Mouse (Mus musculus) heart, embryonic 16.5 days (tissue): ENCODE data around the gene Fgr. TPM values are rescaled to one million over a fixed set of nuclear protein-coding genes. Genes with fewer than 3 reads are reported as not detected.
A peak's percentile ranks its signal among the peaks of the same experiment; 100 is the strongest.

Source experiments
- ATAC-seq: fragments of 200-750 bp; cut with Nextera tagmentation; replicated peaks from 2 replicates; pipeline ENCODE4 v1.8.0; 2017; ENCODE audit warnings: moderate number of reproducible peaks; ENCODE audit not compliant: insufficient read depth, low FRiP score; ENCODE audit errors: extremely low read depth
- H3K27ac ChIP-seq: fragments of 300-500 bp; sonication (generic); 2 replicates; pipeline ENCODE4 v1.5.1; 2014; ENCODE audit warnings: mild to moderate bottlenecking, low read length, control low read depth, moderate library complexity
- H3K27me3 ChIP-seq: fragments of 300-500 bp; sonication (generic); 2 replicates; pipeline ENCODE4 v1.6.1; 2014; ENCODE audit warnings: low read length, mixed read lengths; ENCODE audit not compliant: control insufficient read depth, insufficient read depth
- H3K36me3 ChIP-seq: fragments of 300-500 bp; sonication (generic); 2 replicates; pipeline ENCODE4 v1.6.1; 2014; ENCODE audit not compliant: control insufficient read depth, insufficient read depth
- H3K4me1 ChIP-seq: fragments of 300-500 bp; sonication (generic); 2 replicates; pipeline ENCODE4 v1.6.1; 2014; ENCODE audit warnings: low read length, mixed read lengths; ENCODE audit not compliant: control insufficient read depth, insufficient read depth
- H3K4me2 ChIP-seq: fragments of 300-500 bp; sonication (generic); 2 replicates; pipeline ENCODE4 v1.6.1; 2014; ENCODE audit warnings: low read depth, mild to moderate bottlenecking, control low read depth, low read length
- H3K4me3 ChIP-seq: fragments of 300-500 bp; sonication (generic); 2 replicates; pipeline ENCODE4 v1.5.1; 2014; ENCODE audit warnings: mild to moderate bottlenecking, control low read depth, low read length
- H3K9ac ChIP-seq: fragments of 300-500 bp; sonication (generic); 2 replicates; pipeline ENCODE4 v1.6.1; 2014; ENCODE audit warnings: low read length, control low read depth
- H3K9me3 ChIP-seq: fragments of 300-500 bp; sonication (generic); replicated peaks from 2 replicates; pipeline ENCODE4 v1.6.1; 2016; ENCODE audit warnings: low read length; ENCODE audit not compliant: control insufficient read depth
- WGBS: fragments of 180-500 bp; shearing (Covaris S2); extraction: QIAGEN DNeasy Blood & Tissue Kit; methylation state at CpG from one replicate; pipeline ENCODE4 v1.1.7; 2014; 5-methylcytosine and 5-hydroxymethylcytosine counted together
- polyA plus RNA-seq: library from polyadenylated mRNA; unstranded; fragments of >200 nt; fragmentation: Nextera tagmentation; extraction: Ambion mirVana; gene quantifications from 2 replicates; pipeline ENCODE4 v1.2.1, GENCODE M21; 2015

Fgr gene
- polyA plus RNA-seq, 1 experiment from 2014 or later: 1.4 TPM

DNA sequence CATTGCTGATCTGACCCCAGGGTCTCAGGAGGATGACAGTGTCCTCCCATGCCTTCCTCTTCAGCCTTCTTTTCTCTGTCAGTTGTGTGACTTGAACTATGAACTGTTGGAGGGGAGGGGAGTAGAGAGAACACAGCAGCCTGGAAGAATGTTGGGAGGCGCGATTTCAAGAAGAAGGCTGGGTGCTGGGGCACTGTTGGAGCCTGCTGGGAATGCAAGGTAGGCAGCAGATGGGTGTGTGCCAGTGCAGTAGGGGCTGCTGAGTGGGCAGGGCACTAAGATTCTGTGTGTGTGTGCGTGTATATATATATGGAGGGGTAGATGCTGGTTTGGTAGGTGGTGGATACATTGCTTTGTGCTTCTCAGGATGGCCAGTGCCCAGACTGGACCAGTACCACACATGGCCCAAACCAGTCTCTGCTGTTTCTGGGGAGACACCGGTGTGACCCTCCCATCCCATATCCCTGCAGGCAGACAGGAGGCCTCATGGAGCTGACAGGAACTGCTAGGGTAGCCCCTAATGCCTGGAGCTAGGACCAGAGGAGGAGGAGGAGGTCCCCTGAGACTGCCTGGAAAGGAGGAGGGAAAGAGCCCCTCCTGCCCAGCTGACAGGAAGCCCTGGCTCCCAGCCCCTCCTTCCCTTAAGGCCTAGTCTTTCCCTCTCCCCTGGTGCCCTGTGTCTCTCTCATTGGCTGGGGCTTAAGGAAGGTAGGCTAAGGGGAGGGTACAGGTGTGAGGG is 43.0 kb downstream of the Fgr start:
- Histone ChIP-seq H3K27ac (peak overlapping the region; percentile 32), H3K9ac (peak overlapping the region; percentile 53), H3K36me3 (no peaks in the 10 kb centered on the region), H3K4me1 (peaks cover 67% of the 10 kb centered on the region), H3K27me3 (no peaks in the 10 kb centered on the region), H3K9me3 (no peaks in the 10 kb centered on the region), H3K4me3 (no peak overlapping the region), H3K4me2 (peak overlapping the region; percentile 14; the same call in 1 of the 2 replicates)
- ATAC-seq: no peak
- WGBS: 42% methylated on average over 4 of the region's 4 CpGs

DNA sequence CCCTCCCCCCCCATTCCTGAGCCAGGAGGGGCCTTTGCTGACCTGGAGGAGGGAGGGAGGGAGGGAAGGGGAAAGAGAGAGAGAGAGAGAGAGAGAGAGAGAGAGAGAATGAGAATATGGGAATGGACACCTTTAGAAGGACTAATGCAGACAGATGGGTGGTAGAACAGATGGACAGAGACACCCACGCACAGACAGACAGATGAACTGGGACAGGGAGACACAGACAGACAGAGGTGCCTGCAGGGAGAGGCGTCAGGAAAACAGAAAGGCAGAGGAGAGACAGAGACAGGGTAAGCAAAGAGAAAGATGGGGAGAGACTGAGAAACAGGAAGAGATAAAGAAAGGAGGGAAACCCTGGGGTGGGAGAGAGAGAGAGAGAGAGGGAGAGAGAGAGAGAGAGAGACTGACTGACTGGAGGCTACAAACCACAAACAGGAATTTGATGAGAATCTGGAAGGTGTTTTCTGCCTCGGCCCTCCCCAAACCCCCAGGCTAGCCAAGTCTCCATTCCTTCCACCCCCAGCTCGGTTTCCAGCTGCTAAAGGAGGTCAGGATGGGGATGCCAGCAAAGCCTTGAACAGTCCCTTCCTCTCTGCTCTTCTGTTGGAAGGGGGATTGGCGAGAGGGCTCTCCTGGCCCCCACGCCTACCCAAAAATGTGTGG is 43.8 kb downstream of the Fgr start:
- no peak for ATAC-seq
- H3K27ac ChIP-seq: no peak overlapping the region; the same call in 1 of the 2 replicates
- peak overlapping the region; percentile 14; the same call in 1 of the 2 replicates for H3K4me2 ChIP-seq
- H3K27me3 ChIP-seq: no peaks in the 10 kb centered on the region
- peaks cover 76% of the 10 kb centered on the region for H3K4me1 ChIP-seq
- H3K9me3 ChIP-seq: no peaks in the 10 kb centered on the region
- 54% methylated on average over 6 of the region's 6 CpGs for WGBS
- H3K9ac ChIP-seq: no peak overlapping the region; the same call in 1 of the 2 replicates
- H3K4me3 ChIP-seq: no peak overlapping the region
- no peaks in the 10 kb centered on the region for H3K36me3 ChIP-seq

DNA sequence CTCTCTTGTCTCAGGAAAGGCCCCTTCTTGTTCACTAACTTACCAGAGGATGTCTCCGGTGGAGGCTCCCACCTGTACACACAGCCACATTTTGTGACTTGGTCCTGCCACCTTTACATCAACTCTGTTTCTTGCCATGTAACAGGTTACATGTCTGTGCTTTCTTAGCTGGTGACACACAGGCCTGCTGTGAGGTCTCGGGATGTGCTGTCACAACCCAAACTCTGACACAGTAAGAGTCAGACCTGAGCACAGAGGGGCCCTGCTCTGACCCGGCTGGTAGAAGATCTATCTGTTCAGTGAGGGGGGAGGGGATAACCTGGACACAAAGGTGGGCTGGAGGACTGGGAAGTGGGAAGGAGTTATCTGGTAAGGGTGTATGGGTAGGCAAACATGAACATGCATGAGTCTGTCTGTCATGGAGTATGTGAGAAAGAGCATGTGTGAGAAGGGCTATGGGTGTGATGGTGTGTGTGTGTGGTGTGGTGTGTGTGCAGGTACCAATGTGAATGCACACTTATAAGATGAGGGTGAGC is 44.4 kb downstream of the Fgr start:
- no peak overlapping the region for H3K9ac ChIP-seq
- no peak for ATAC-seq
- 74% methylated on average over 3 of the region's 3 CpGs for WGBS
- no peaks in the 10 kb centered on the region for H3K9me3 ChIP-seq
- no peak overlapping the region for H3K27ac ChIP-seq
- H3K4me2 ChIP-seq: no peak overlapping the region
- no peak overlapping the region for H3K4me3 ChIP-seq
- no peaks in the 10 kb centered on the region for H3K27me3 ChIP-seq
- H3K36me3 ChIP-seq: no peaks in the 10 kb centered on the region
- H3K4me1 ChIP-seq: peaks cover 77% of the 10 kb centered on the region

DNA sequence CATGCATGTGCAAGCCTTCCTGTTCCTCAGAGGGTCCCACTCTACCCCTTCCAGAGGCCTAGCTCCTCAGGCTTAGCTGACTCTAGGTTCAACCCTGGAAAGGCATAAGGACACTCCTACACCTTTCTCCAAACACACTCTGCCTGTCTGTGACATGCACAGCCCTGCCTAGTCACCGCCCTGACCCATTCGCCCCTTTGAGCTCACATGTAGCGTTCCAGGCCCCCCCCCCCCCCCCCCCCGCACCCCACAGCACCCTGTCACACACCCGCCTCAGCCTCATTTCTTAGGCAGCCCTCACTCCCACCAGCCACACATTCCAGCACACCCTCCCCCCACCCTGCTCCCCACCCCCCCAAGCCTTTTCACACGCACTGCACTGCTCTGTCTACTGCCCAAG is 46.8 kb downstream of the Fgr start:
- Histone ChIP-seq H3K9me3 (no peaks in the 10 kb centered on the region), H3K27me3 (no peaks in the 10 kb centered on the region), H3K36me3 (no peaks in the 10 kb centered on the region), H3K4me2 (no peak overlapping the region), H3K4me3 (no peak overlapping the region), H3K9ac (no peak overlapping the region), H3K27ac (0 out of 2 replicates have a peak overlapping the region, but pooled peaks have one; percentile 6), H3K4me1 (peaks cover 79% of the 10 kb centered on the region)
- 54% methylated on average over 5 of the region's 6 CpGs for WGBS
- no peak for ATAC-seq

DNA sequence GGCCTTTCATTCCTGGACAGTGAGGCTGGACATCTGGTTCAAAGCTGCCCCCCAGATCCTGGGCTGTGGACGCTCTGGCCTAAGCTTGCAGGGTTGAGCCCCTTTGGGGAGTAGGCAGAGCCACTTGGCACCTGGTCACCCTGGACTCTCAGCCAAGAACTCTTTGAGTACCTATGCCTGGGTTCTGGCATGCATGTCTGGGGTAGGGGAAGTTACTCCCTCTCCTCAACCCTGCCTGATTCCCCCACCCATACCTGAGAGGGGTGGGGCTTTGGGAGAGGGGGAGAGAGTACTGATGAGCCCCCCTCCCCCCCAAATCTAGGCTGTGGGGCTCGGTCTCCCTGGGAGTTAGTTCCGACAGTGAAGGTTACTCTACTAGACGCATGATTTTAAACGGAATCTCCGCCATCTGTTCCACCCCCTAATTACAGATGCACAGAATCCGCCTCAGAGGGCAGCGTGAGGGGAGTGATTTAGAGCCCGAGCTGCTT is 47.3 kb downstream of the Fgr start:
- H3K27me3 ChIP-seq: no peaks in the 10 kb centered on the region
- H3K9me3 ChIP-seq: no peaks in the 10 kb centered on the region
- WGBS: 45% methylated on average over 9 of the region's 9 CpGs
- ATAC-seq: no peak
- no peak overlapping the region for H3K4me3 ChIP-seq
- peak overlapping the region; percentile 41; the same call in 1 of the 2 replicates for H3K27ac ChIP-seq
- no peaks in the 10 kb centered on the region for H3K36me3 ChIP-seq
- peaks cover 79% of the 10 kb centered on the region for H3K4me1 ChIP-seq
- H3K9ac ChIP-seq: 0 out of 2 replicates have a peak overlapping the region, but pooled peaks have one; percentile 4
- H3K4me2 ChIP-seq: no peak overlapping the region

DNA sequence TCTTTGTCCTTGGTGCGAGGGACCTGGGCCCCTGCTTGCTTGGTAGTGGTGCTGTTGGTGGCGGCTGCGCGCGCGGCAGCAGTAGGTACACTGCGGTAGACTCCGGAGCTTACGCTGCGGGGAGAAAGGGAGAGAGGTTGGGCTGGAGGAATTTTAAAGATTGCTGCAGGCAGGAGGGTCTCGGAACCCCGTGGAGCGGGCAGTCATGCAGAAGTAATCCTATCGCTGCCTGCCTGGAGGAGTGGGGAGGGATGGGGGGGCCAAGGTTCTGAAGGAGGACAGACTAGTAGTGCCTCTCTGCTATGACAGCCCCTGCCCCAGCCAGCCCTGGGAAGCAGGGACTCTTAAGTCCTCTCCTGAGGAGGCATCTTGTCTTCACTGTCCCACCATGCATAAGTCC is 48.3 kb downstream of the Fgr start:
- H3K4me3 ChIP-seq: no peak overlapping the region

DNA sequence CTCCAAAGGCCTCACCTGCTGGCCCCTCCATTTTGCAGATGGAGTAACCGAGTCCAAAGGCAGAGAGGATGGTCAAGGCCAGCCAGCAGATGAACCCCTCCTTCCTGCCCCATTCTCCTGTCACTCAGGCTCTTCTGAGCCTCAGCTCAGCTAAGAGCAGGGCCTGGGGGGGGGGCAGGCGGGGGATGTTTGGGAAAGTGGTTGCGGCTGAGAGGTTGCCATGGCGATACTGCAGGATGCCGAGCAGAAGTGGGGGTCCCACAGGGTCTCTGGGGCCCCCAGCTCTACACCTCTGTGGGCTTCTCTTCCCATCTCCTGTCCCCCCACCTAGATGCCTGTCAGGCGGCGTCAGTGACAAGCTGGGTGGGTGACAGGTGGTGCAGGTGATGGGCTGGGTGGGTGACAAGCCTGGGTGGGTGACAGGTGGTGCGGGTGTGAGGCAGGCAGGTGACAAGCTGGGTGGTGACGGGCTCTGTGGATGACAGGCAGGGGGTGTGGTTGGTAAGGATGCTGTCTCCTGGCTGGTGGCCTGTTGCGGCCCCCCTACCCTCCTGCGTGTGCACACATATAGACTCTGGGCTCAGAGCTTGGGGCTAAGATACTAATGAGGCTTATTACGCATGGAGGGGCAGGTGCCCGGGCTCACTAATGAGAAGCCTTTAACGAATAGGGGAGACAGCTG is 49.2 kb downstream of the Fgr start:
- H3K36me3 ChIP-seq: no peaks in the 10 kb centered on the region
- 73% methylated on average over 13 of the region's 14 CpGs for WGBS
- no peak overlapping the region for H3K4me3 ChIP-seq
- peak overlapping the region; percentile 20; the same call in 1 of the 2 replicates for H3K9ac ChIP-seq
- no peak for ATAC-seq
- H3K4me1 ChIP-seq: peaks cover 78% of the 10 kb centered on the region
- no peaks in the 10 kb centered on the region for H3K9me3 ChIP-seq
- no peaks in the 10 kb centered on the region for H3K27me3 ChIP-seq
- H3K27ac ChIP-seq: peak overlapping the region; percentile 49; the same call in 1 of the 2 replicates
- no peak overlapping the region for H3K4me2 ChIP-seq

More for the DNA sequence above, 48.3 kb downstream of the Fgr start:
- H3K27ac ChIP-seq: no peak overlapping the region
- H3K9me3 ChIP-seq: no peaks in the 10 kb centered on the region
- no peaks in the 10 kb centered on the region for H3K27me3 ChIP-seq
- no peak overlapping the region for H3K4me2 ChIP-seq
- no peaks in the 10 kb centered on the region for H3K36me3 ChIP-seq
- WGBS: 51% methylated on average over 12 of the region's 14 CpGs
- H3K4me1 ChIP-seq: peaks cover 79% of the 10 kb centered on the region
- ATAC-seq: no peak
- peak overlapping the region; percentile 30; the same call in 1 of the 2 replicates for H3K9ac ChIP-seq

DNA sequence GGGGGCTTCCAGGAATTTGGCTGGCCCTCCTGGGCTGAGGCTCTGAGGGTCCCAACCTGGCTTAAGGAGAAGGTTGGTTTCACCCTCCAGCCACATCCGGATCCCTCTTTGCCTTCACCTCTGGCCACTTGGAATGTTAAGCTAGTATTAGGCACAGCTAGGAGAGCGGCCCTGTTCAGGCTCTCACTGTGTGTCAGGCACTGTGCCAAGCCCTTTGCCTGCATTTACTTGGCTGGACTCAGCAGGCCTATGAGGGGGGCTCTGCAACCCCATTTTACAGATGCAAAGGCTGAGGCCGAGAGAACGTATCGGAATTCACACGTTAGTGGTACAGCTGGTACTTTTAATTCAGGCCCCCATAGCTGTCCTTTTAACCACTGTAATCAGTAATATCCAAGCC is 49.7 kb downstream of the Fgr start:
- no peak for ATAC-seq
- no peaks in the 10 kb centered on the region for H3K27me3 ChIP-seq
- no peak overlapping the region for H3K4me3 ChIP-seq
- no peaks in the 10 kb centered on the region for H3K36me3 ChIP-seq
- no peaks in the 10 kb centered on the region for H3K9me3 ChIP-seq
- no peak overlapping the region; the same call in 1 of the 2 replicates for H3K9ac ChIP-seq
- H3K27ac ChIP-seq: peak overlapping the region; percentile 49; the same call in 1 of the 2 replicates
- H3K4me1 ChIP-seq: peaks cover 80% of the 10 kb centered on the region
- WGBS: 79% methylated on average over 6 of the region's 6 CpGs
- H3K4me2 ChIP-seq: no peak overlapping the region
